ENCODE assay signal across 16 mouse cellular contexts in the genomic region with DNA sequence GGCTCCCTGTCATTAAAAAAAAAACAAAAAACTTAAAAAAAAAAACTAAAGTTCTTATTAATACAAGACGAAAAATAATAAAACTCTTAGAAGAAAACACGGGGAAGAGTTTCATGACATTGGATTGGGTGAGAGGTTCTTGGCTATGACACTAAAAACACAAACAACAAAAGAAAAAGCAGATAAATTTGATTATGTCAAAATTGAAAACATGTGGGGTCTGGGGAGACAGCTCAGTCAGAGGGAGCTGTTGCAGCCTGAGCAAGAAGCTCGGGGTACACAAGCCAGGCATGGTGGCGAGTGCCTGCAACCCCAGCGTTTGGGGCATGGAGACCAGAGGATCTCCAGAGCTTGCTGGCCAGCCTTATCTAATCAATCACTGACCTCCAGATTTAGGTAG. TPM values are rescaled to one million over a fixed set of nuclear protein-coding genes. Genes with fewer than 3 reads are reported as not detected.
"Had no signal": no experiment of that assay in that cellular context is flagged by ENCODE, and none has a peak within 500 bp of the region (broad histone marks: within the 10 kb centered on the region; RNA-seq: fewer than 3 reads in every experiment).

No protein-coding gene starts in this region.

- H3K4me3 ChIP-seq: kidney, embryonic 15.5 days; left cerebral cortex, adult 2 months; limb, embryonic 13.5 days; liver, embryonic 12.5 days; megakaryocyte, embryonic 14.5 days; midbrain, embryonic 12.5 days; neural tube, embryonic 15.5 days had no signal

- H3K9ac ChIP-seq: kidney, embryonic 15.5 days; limb, embryonic 13.5 days; liver, embryonic 12.5 days; lung, embryonic 14.5 days; midbrain, embryonic 12.5 days; neural tube, embryonic 15.5 days had no signal

- H3K4me2 ChIP-seq: kidney, embryonic 15.5 days; limb, embryonic 13.5 days; liver, embryonic 12.5 days; lung, embryonic 14.5 days; midbrain, embryonic 12.5 days; neural tube, embryonic 15.5 days had no signal

- H3K36me3 ChIP-seq: kidney, embryonic 15.5 days; liver, embryonic 12.5 days; midbrain, embryonic 12.5 days; neural tube, embryonic 15.5 days had no signal

- H3K27me3 ChIP-seq: kidney, embryonic 15.5 days; limb, embryonic 13.5 days; liver, embryonic 12.5 days; midbrain, embryonic 12.5 days; neural tube, embryonic 15.5 days had no signal

- H3K9me3 ChIP-seq: kidney, embryonic 15.5 days; limb, embryonic 13.5 days; liver, embryonic 12.5 days; midbrain, embryonic 12.5 days; neural tube, embryonic 15.5 days had no signal

- DNase-seq: kidney, adult 18-20 months; kidney, postnatal 14 days; lung, embryonic 14.5 days; lung, postnatal 10 days; right cerebral cortex, adult 18-20 months; right cerebral cortex, postnatal 25 days; thymus, postnatal 4 days had no signal

- ATAC-seq: liver, embryonic 12.5 days; midbrain, embryonic 16.5 days had no signal

- H3K27ac ChIP-seq: left cerebral cortex, adult 2 months; liver, embryonic 12.5 days; macrophage; midbrain, embryonic 12.5 days; neural tube, embryonic 15.5 days had no signal

RNA-seq across cellular contexts. Expression of a gene that starts 15.3 kb away (rescaled TPM):
- polyA plus RNA-seq: macrophage had no signal
